Mouse (Mus musculus) midbrain, embryonic 13.5 days (tissue): ENCODE measurements at regions not wholly inside any gene's neighbourhood (a gene's known extent, or its start where the extent isn't known, plus 50 kb on each side); places are given as distances from the start of the nearest gene placed in this dataset.

Experiments
- ATAC-seq: fragments of 200-750 bp; cut with Nextera tagmentation; 2 replicates; pipeline ENCODE4 v1.8.0; 2017; ENCODE audit warnings: mild to moderate bottlenecking, moderate TSS enrichment, moderate library complexity
- H3K27ac ChIP-seq: fragments of 300-500 bp; sonication (generic); 2 replicates; pipeline ENCODE4 v1.5.1; 2015; ENCODE audit warnings: inconsistent platforms, mild to moderate bottlenecking, moderate library complexity
- H3K27me3 ChIP-seq: fragments of 300-500 bp; sonication (generic); 2 replicates; pipeline ENCODE4 v1.6.1; 2015; ENCODE audit warnings: mild to moderate bottlenecking, inconsistent platforms
- H3K36me3 ChIP-seq: fragments of 300-500 bp; sonication (generic); 2 replicates; pipeline ENCODE4 v1.6.1; 2015; ENCODE audit warnings: mild to moderate bottlenecking, inconsistent platforms
- H3K4me1 ChIP-seq: fragments of 300-500 bp; sonication (generic); replicated peaks from 2 replicates; pipeline ENCODE4 v1.6.1; 2015; ENCODE audit warnings: inconsistent platforms
- H3K4me2 ChIP-seq: fragments of 300-500 bp; sonication (generic); replicated peaks from 2 replicates; pipeline ENCODE4 v1.6.1; 2015; ENCODE audit warnings: moderate library complexity, mild to moderate bottlenecking, inconsistent platforms
- H3K4me3 ChIP-seq: fragments of 300-500 bp; sonication (generic); replicated peaks from 2 replicates; pipeline ENCODE4 v1.5.1; 2015; ENCODE audit warnings: mild to moderate bottlenecking, inconsistent platforms
- H3K9ac ChIP-seq: fragments of 300-500 bp; sonication (generic); replicated peaks from 2 replicates; pipeline ENCODE4 v1.6.1; 2015; ENCODE audit warnings: mild to moderate bottlenecking, inconsistent platforms
- H3K9me3 ChIP-seq: fragments of 300-500 bp; sonication (generic); 2 replicates; pipeline ENCODE4 v1.6.1; 2016; ENCODE audit warnings: mild to moderate bottlenecking, inconsistent platforms
- WGBS: fragments of 180-500 bp; shearing (Covaris S2); methylation state at CpG from one replicate; pipeline ENCODE4 v1.1.7; 2015; 5-methylcytosine and 5-hydroxymethylcytosine counted together

GRCm38 (mm10) chr16:53480664-53481063 is 1026.8 kb upstream of the Alcam start:
- Histone ChIP-seq H3K4me2 (no peak overlapping the region), H3K9ac (no peak overlapping the region), H3K36me3 (no peaks in the 10 kb centered on the region), H3K27me3 (no peaks in the 10 kb centered on the region), H3K4me1 (no peaks in the 10 kb centered on the region), H3K9me3 (no peaks in the 10 kb centered on the region), H3K4me3 (no peak overlapping the region), H3K27ac (no peak overlapping the region)
- ATAC-seq: no peak

- Histone ChIP-seq H3K4me1 (no peaks in the 10 kb centered on the region), H3K4me3 (no peak overlapping the region), H3K9ac (no peak overlapping the region), H3K36me3 (no peaks in the 10 kb centered on the region), H3K27ac (no peak overlapping the region), H3K4me2 (no peak overlapping the region), H3K27me3 (no peaks in the 10 kb centered on the region), H3K9me3 (no peaks in the 10 kb centered on the region)
- WGBS: 83% methylated on average over 4 of the region's 4 CpGs
- ATAC-seq: no peak
Measured at GRCm38 (mm10) chr16:53439511-53439910, 985.6 kb upstream of the Alcam start.

DNA sequence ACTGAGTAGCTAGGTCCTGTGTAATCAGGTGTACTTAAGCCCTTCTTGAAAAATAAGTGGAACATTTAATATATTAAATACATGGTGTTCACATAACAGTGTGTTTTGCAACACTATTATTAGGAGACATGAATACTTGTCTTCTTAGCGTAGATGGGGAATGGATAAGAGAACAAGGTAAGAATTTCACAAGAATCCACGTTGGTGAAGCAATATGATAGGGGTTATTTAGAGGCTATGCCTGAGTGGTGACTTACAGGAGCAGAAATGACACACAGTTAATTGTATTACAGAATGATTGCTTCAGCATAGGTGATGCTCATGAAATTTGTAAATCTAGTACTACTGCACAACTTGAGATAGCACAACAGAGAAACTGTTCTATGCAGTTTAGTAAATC is 964.5 kb upstream of the Alcam start:
- Histone ChIP-seq H3K27ac (no peak overlapping the region), H3K9ac (no peak overlapping the region), H3K4me3 (no peak overlapping the region), H3K4me2 (no peak overlapping the region), H3K9me3 (no peaks in the 10 kb centered on the region), H3K36me3 (no peaks in the 10 kb centered on the region), H3K4me1 (no peaks in the 10 kb centered on the region), H3K27me3 (no peaks in the 10 kb centered on the region)
- no peak for ATAC-seq
- WGBS: 68% methylated on average over 2 of the region's 2 CpGs

DNA sequence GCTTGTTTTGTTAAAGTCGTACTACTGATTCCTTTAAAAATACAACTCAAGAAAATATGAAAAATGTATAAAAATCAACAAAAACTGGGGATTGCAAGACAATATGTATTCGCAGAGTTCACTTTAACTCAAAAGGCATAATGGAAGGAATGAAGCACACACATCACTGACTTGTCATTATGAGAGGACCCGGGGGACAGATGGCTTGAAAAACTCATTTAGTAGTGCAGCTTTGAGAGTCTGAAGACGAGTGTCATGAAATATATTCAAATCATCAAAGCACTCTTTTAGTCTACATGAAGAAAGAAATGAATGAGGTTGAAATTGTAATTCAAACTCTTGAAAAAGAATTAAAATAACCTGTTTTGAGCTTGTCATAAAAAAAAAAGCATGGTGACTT is 931.3 kb upstream of the Alcam start:
- Histone ChIP-seq H3K27ac (no peak overlapping the region), H3K9me3 (0 out of 2 replicates have a peak, but pooled peaks cover 4% of the 10 kb centered on the region), H3K4me1 (no peaks in the 10 kb centered on the region), H3K27me3 (no peaks in the 10 kb centered on the region), H3K4me2 (no peak overlapping the region), H3K4me3 (no peak overlapping the region), H3K9ac (no peak overlapping the region), H3K36me3 (no peaks in the 10 kb centered on the region)
- WGBS: 72% methylated on average over 4 of the region's 4 CpGs
- no peak for ATAC-seq

DNA sequence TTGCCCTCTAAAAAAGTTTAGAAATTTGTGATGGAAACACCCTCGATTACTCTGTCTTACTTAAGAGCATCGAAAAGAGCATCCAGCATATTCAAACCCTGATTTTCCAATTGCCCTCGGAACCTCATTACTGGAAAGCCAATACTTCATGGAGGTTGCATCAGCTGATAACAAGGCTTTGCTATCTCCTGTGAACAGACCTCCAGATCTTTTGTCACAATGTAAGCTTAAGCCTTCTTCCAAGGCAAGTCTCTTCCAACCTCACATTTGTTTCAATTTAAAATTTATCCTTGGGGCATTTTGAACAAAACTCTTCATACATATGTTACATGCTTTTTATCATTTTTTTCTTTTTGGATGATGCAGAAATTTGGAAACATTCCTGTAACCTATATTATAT is 888.3 kb upstream of the Alcam start:
- ATAC-seq: no peak
- H3K4me2 ChIP-seq: no peak overlapping the region
- no peaks in the 10 kb centered on the region for H3K9me3 ChIP-seq
- no peak overlapping the region for H3K27ac ChIP-seq
- 87% methylated on average over 3 of the region's 3 CpGs for WGBS
- H3K4me3 ChIP-seq: no peak overlapping the region
- H3K4me1 ChIP-seq: no peaks in the 10 kb centered on the region
- no peak overlapping the region for H3K9ac ChIP-seq
- H3K27me3 ChIP-seq: no peaks in the 10 kb centered on the region
- H3K36me3 ChIP-seq: no peaks in the 10 kb centered on the region

DNA sequence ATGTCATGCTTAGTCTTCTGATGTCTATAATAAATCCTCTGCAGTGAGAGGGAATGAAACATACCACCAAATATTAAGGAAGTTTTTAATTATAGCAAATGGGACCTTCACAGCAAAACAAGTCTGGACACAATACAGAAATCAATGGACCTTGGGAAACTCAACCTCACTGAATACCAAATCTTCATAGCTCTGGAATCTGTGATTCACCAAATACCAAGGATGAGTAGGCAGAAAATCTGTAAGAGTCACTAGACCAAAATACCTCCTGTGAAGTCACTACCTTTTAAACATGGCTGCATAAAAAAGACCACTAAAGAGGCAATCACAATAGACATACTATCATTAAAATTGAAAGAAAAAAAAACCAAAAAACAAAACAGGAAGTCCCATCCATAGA is 872.5 kb upstream of the Alcam start:
- no peaks in the 10 kb centered on the region for H3K36me3 ChIP-seq
- no peak for ATAC-seq
- no peaks in the 10 kb centered on the region for H3K4me1 ChIP-seq
- H3K4me2 ChIP-seq: no peak overlapping the region
- no peak overlapping the region for H3K9ac ChIP-seq
- H3K27ac ChIP-seq: no peak overlapping the region
- H3K4me3 ChIP-seq: no peak overlapping the region
- no peaks in the 10 kb centered on the region for H3K27me3 ChIP-seq
- H3K9me3 ChIP-seq: no peaks in the 10 kb centered on the region

DNA sequence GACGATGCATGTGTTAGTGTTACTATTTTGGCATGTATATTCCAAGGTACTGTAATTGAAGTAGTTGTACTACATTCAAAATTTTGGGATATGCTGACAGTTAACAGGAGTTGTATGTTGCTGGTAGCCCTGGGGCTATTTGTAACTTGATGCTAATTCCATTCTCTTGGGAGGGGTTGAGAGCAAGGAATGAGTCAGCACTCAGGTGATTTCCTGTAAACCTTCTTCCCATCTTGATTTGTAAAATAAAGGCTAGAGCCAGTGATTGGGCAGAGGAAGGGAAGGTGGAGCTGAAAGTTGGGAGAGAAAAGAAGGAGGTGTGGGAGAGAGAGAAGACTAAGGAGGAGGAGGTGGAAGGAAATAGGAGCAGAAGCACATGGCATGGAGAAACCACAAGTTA is 838.2 kb upstream of the Alcam start:
- no peak for ATAC-seq
- no peak overlapping the region for H3K9ac ChIP-seq
- H3K36me3 ChIP-seq: no peaks in the 10 kb centered on the region
- H3K4me2 ChIP-seq: no peak overlapping the region
- H3K27me3 ChIP-seq: no peaks in the 10 kb centered on the region
- H3K4me3 ChIP-seq: no peak overlapping the region
- 90% methylated on average over 1 of the region's 1 CpGs for WGBS
- H3K9me3 ChIP-seq: no peaks in the 10 kb centered on the region
- H3K4me1 ChIP-seq: no peaks in the 10 kb centered on the region
- H3K27ac ChIP-seq: no peak overlapping the region

GRCm38 (mm10) chr16:53282014-53282413 is 828.1 kb upstream of the Alcam start:
- Histone ChIP-seq H3K4me3 (no peak overlapping the region), H3K27me3 (no peaks in the 10 kb centered on the region), H3K4me1 (no peaks in the 10 kb centered on the region), H3K27ac (no peak overlapping the region), H3K9me3 (no peaks in the 10 kb centered on the region), H3K9ac (no peak overlapping the region), H3K4me2 (no peak overlapping the region), H3K36me3 (no peaks in the 10 kb centered on the region)
- WGBS: 81% methylated on average over 2 of the region's 2 CpGs
- ATAC-seq: no peak

DNA sequence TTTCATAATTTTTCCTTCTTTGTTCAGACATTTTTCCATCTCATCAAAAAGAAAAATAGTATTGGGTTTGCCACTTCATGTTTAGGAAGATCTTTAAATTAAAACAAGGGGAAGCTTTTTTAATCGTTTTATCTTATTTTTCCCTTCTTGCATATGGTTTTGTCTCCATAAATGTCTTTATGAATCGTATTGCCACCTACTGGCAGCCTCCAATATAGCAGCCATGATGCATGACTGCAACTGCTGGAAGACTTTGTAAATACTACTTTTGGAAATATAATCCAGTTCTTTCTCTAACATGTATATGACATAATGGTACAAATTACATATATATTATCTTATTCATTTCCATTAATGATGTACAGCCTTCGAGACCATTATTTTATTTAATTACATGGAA is 812.2 kb upstream of the Alcam start:
- Histone ChIP-seq H3K4me1 (no peaks in the 10 kb centered on the region), H3K4me2 (no peak overlapping the region), H3K36me3 (no peaks in the 10 kb centered on the region), H3K4me3 (no peak overlapping the region), H3K27me3 (no peaks in the 10 kb centered on the region), H3K27ac (no peak overlapping the region), H3K9me3 (no peaks in the 10 kb centered on the region), H3K9ac (no peak overlapping the region)
- 21% methylated on average over 3 of the region's 3 CpGs for WGBS
- no peak for ATAC-seq

GRCm38 (mm10) chr16:53245365-53245764 is 791.5 kb upstream of the Alcam start:
- Histone ChIP-seq H3K36me3 (no peaks in the 10 kb centered on the region), H3K9ac (no peak overlapping the region), H3K4me1 (no peaks in the 10 kb centered on the region), H3K4me3 (no peak overlapping the region), H3K27me3 (no peaks in the 10 kb centered on the region), H3K27ac (no peak overlapping the region), H3K9me3 (no peaks in the 10 kb centered on the region), H3K4me2 (no peak overlapping the region)
- WGBS: 76% methylated on average over 1 of the region's 1 CpGs
- no peak for ATAC-seq

GRCm38 (mm10) chr16:53242126-53242537 is 788.3 kb upstream of the Alcam start:
- Histone ChIP-seq H3K4me3 (no peak overlapping the region), H3K9me3 (no peaks in the 10 kb centered on the region), H3K27ac (no peak overlapping the region), H3K36me3 (no peaks in the 10 kb centered on the region), H3K27me3 (no peaks in the 10 kb centered on the region), H3K4me2 (no peak overlapping the region), H3K4me1 (no peaks in the 10 kb centered on the region), H3K9ac (no peak overlapping the region)
- ATAC-seq: no peak
- 86% methylated on average over 3 of the region's 3 CpGs for WGBS

- H3K27ac ChIP-seq: no peak overlapping the region
- H3K9me3 ChIP-seq: no peaks in the 10 kb centered on the region
- no peak overlapping the region for H3K4me2 ChIP-seq
- ATAC-seq: no peak
- H3K9ac ChIP-seq: no peak overlapping the region
- no peaks in the 10 kb centered on the region for H3K27me3 ChIP-seq
- WGBS: 83% methylated on average over 4 of the region's 4 CpGs
- no peaks in the 10 kb centered on the region for H3K4me1 ChIP-seq
- no peak overlapping the region for H3K4me3 ChIP-seq
- no peaks in the 10 kb centered on the region for H3K36me3 ChIP-seq
Measured at GRCm38 (mm10) chr16:53218886-53219285, 765.0 kb upstream of the Alcam start.

GRCm38 (mm10) chr16:53201449-53201848 is 747.6 kb upstream of the Alcam start:
- Histone ChIP-seq H3K4me1 (no peaks in the 10 kb centered on the region), H3K27ac (no peak overlapping the region), H3K4me3 (no peak overlapping the region), H3K36me3 (no peaks in the 10 kb centered on the region), H3K4me2 (no peak overlapping the region), H3K9me3 (no peaks in the 10 kb centered on the region), H3K9ac (no peak overlapping the region), H3K27me3 (no peaks in the 10 kb centered on the region)
- ATAC-seq: no peak
- WGBS: 21% methylated on average over 1 of the region's 1 CpGs
